Mouse (Mus musculus) heart, postnatal 0 days (tissue): ENCODE measurements at regions not wholly inside any gene's neighbourhood (a gene's known extent, or its start where the extent isn't known, plus 50 kb on each side); places are given as distances from the start of the nearest gene placed in this dataset.

ENCODE experiments used
- ATAC-seq: fragments of 200-750 bp; cut with Nextera tagmentation; 2 replicates; pipeline ENCODE4 v1.8.0; 2017; ENCODE audit warnings: low read depth, moderate number of reproducible peaks, moderate library complexity; ENCODE audit not compliant: insufficient read depth
- DNase-seq: peaks from one replicate; pipeline ENCODE4 v3.0.0-alpha.2; 2016; ENCODE audit warnings: low spot score
- H3K27ac ChIP-seq: fragments of 300-500 bp; sonication (generic); 2 replicates; pipeline ENCODE4 v1.5.1; 2014; ENCODE audit warnings: low read depth, mild to moderate bottlenecking
- H3K27me3 ChIP-seq: fragments of 300-500 bp; sonication (generic); 2 replicates; pipeline ENCODE4 v1.6.1; 2014; ENCODE audit warnings: low read length, mixed read lengths; ENCODE audit not compliant: control insufficient read depth, insufficient read depth
- H3K36me3 ChIP-seq: fragments of 300-500 bp; sonication (generic); replicated peaks from 2 replicates; pipeline ENCODE4 v1.6.1; 2014; ENCODE audit warnings: low read length, mixed read lengths; ENCODE audit not compliant: control insufficient read depth, insufficient read depth
- H3K4me1 ChIP-seq: fragments of 300-500 bp; sonication (generic); 2 replicates; pipeline ENCODE4 v1.6.1; 2014; ENCODE audit warnings: antibody characterized with exemption; ENCODE audit not compliant: control insufficient read depth, insufficient read depth
- H3K4me2 ChIP-seq: fragments of 300-500 bp; sonication (generic); 2 replicates; pipeline ENCODE4 v1.6.1; 2014; ENCODE audit warnings: low read depth, mild to moderate bottlenecking, low read length, moderate library complexity
- H3K4me3 ChIP-seq: fragments of 300-500 bp; sonication (generic); 2 replicates; pipeline ENCODE4 v1.5.1; 2014; ENCODE audit warnings: low read depth, low read length
- H3K9ac ChIP-seq: fragments of 300-500 bp; sonication (generic); replicated peaks from 2 replicates; pipeline ENCODE4 v1.6.1; 2014; ENCODE audit warnings: low read depth, low read length, mixed read lengths
- H3K9me3 ChIP-seq: fragments of 300-500 bp; sonication (generic); replicated peaks from 2 replicates; pipeline ENCODE4 v1.6.1; 2016; ENCODE audit warnings: low read length; ENCODE audit not compliant: control insufficient read depth
- CTCF ChIP-seq: IDR thresholded peaks from 2 replicates; pipeline ENCODE4 v1.5.1; 2016; ENCODE audit warnings: antibody characterized with exemption, control low read depth, low read depth
- EP300 ChIP-seq: IDR thresholded peaks from 2 replicates; pipeline ENCODE4 v1.6.1; 2016; ENCODE audit warnings: antibody characterized with exemption, low read depth
- WGBS: fragments of 180-500 bp; shearing (Covaris S2); extraction: QIAGEN DNeasy Blood & Tissue Kit; methylation state at CpG from one replicate; pipeline ENCODE4 v1.1.7; 2014; 5-methylcytosine and 5-hydroxymethylcytosine counted together

- 76% methylated on average over 5 of the region's 5 CpGs for WGBS
- DNase-seq = no peak
- H3K9ac ChIP-seq = no peak overlapping the region
- H3K36me3 ChIP-seq = no peaks in the 10 kb centered on the region
- no peak overlapping the region for H3K27ac ChIP-seq
- no peak overlapping the region for H3K4me2 ChIP-seq
- no peaks in the 10 kb centered on the region for H3K4me1 ChIP-seq
- H3K27me3 ChIP-seq = no peaks in the 10 kb centered on the region
- no peak for ATAC-seq
- no peak overlapping the region for H3K4me3 ChIP-seq
- TF ChIP-seq CTCF = no peak
- TF ChIP-seq EP300 = no peak
- no peaks in the 10 kb centered on the region for H3K9me3 ChIP-seq
Measured at GRCm38 (mm10) chr2:133399059-133399690, 152.8 kb upstream of the Bmp2 start.

- Histone ChIP-seq H3K4me1 (no peaks in the 10 kb centered on the region), H3K9ac (no peak overlapping the region), H3K27ac (no peak overlapping the region), H3K36me3 (no peaks in the 10 kb centered on the region), H3K4me3 (no peak overlapping the region), H3K9me3 (no peaks in the 10 kb centered on the region), H3K27me3 (no peaks in the 10 kb centered on the region), H3K4me2 (no peak overlapping the region)
- TF ChIP-seq CTCF (no peak), EP300 (no peak)
- ATAC-seq (no peak), DNase-seq (no peak)
- 65% methylated on average over 3 of the region's 3 CpGs for WGBS
Measured at GRCm38 (mm10) chr2:133400963-133401362, 151.0 kb upstream of the Bmp2 start.

- H3K4me1 ChIP-seq = no peaks in the 10 kb centered on the region
- ATAC-seq = no peak
- H3K27me3 ChIP-seq = no peaks in the 10 kb centered on the region
- WGBS = 65% methylated on average over 8 of the region's 8 CpGs
- no peak overlapping the region for H3K4me3 ChIP-seq
- no peak overlapping the region for H3K4me2 ChIP-seq
- no peak overlapping the region for H3K9ac ChIP-seq
- no peaks in the 10 kb centered on the region for H3K9me3 ChIP-seq
- no peaks in the 10 kb centered on the region for H3K36me3 ChIP-seq
- no peak for TF ChIP-seq CTCF
- TF ChIP-seq EP300 = no peak
- no peak for DNase-seq
- H3K27ac ChIP-seq = no peak overlapping the region
Measured at GRCm38 (mm10) chr2:133416990-133417581, 134.9 kb upstream of the Bmp2 start.

GRCm38 (mm10) chr2:133419686-133420303, 132.2 kb upstream of the Bmp2 start:
- H3K36me3 ChIP-seq = no peaks in the 10 kb centered on the region
- no peaks in the 10 kb centered on the region for H3K27me3 ChIP-seq
- no peak overlapping the region for H3K4me2 ChIP-seq
- WGBS = 75% methylated on average over 6 of the region's 6 CpGs
- no peaks in the 10 kb centered on the region for H3K4me1 ChIP-seq
- no peak overlapping the region for H3K9ac ChIP-seq
- DNase-seq = no peak
- no peak overlapping the region for H3K27ac ChIP-seq
- no peak overlapping the region for H3K4me3 ChIP-seq
- no peaks in the 10 kb centered on the region for H3K9me3 ChIP-seq
- no peak for TF ChIP-seq CTCF
- no peak for TF ChIP-seq EP300
- ATAC-seq = no peak

GRCm38 (mm10) chr2:133425538-133425937, 126.4 kb upstream of the Bmp2 start:
- Histone ChIP-seq H3K36me3 (no peaks in the 10 kb centered on the region), H3K4me1 (no peaks in the 10 kb centered on the region), H3K27ac (no peak overlapping the region), H3K4me2 (no peak overlapping the region), H3K4me3 (no peak overlapping the region), H3K9ac (no peak overlapping the region), H3K9me3 (no peaks in the 10 kb centered on the region), H3K27me3 (no peaks in the 10 kb centered on the region)
- DNase-seq (no peak), ATAC-seq (no peak)
- no peak for TF ChIP-seq EP300
- TF ChIP-seq CTCF = no peak
- WGBS = 58% methylated on average over 5 of the region's 5 CpGs

GRCm38 (mm10) chr2:133427039-133427438, 124.9 kb upstream of the Bmp2 start:
- ATAC-seq (no peak), DNase-seq (no peak)
- Histone ChIP-seq H3K27me3 (no peaks in the 10 kb centered on the region), H3K9ac (no peak overlapping the region), H3K9me3 (no peaks in the 10 kb centered on the region), H3K27ac (no peak overlapping the region), H3K4me2 (no peak overlapping the region), H3K36me3 (no peaks in the 10 kb centered on the region), H3K4me1 (no peaks in the 10 kb centered on the region), H3K4me3 (no peak overlapping the region)
- WGBS = 55% methylated on average over 1 of the region's 1 CpGs
- TF ChIP-seq CTCF = no peak
- TF ChIP-seq EP300 = no peak
